Mouse (Mus musculus) brown adipose tissue, adult 24 weeks (tissue): ENCODE data around the gene Fam102a. TPM values are rescaled to one million over a fixed set of nuclear protein-coding genes. Genes with fewer than 3 reads are reported as not detected.
A peak's percentile ranks its signal among the peaks of the same experiment; 100 is the strongest.
"Not testable (repeated sequence)": the region's sequence is repeated elsewhere in the genome, so short reads cannot be mapped to it uniquely, and the experiment has no call there.

Source experiments
- H3K27ac ChIP-seq: fragments of 200-500 bp; replicated peaks from 2 replicates; pipeline ENCODE4 v1.5.1; 2012; ENCODE audit warnings: low read depth, mild to moderate bottlenecking, low read length
- H3K4me1 ChIP-seq: fragments of 200-500 bp; 2 replicates; pipeline ENCODE4 v1.6.1; 2012; ENCODE audit warnings: low read length, mixed read lengths; ENCODE audit not compliant: control insufficient read depth, insufficient read depth, insufficient read length
- H3K4me3 ChIP-seq: fragments of 200-500 bp; 2 replicates; pipeline ENCODE4 v1.5.1; 2012; ENCODE audit warnings: low read depth, mild to moderate bottlenecking, low read length, moderate library complexity; ENCODE audit not compliant: insufficient read depth
- polyA plus RNA-seq: library from polyadenylated mRNA; stranded (reverse); fragments of >200 nt; gene quantifications from 2 replicates; pipeline ENCODE4 v1.2.4, GENCODE M21; 2012; ENCODE audit not compliant: missing spikeins, insufficient read depth, insufficient read length

The Fam102a gene
- 6.3 and 15.4 TPM in 2 replicates for polyA plus RNA-seq

DNA sequence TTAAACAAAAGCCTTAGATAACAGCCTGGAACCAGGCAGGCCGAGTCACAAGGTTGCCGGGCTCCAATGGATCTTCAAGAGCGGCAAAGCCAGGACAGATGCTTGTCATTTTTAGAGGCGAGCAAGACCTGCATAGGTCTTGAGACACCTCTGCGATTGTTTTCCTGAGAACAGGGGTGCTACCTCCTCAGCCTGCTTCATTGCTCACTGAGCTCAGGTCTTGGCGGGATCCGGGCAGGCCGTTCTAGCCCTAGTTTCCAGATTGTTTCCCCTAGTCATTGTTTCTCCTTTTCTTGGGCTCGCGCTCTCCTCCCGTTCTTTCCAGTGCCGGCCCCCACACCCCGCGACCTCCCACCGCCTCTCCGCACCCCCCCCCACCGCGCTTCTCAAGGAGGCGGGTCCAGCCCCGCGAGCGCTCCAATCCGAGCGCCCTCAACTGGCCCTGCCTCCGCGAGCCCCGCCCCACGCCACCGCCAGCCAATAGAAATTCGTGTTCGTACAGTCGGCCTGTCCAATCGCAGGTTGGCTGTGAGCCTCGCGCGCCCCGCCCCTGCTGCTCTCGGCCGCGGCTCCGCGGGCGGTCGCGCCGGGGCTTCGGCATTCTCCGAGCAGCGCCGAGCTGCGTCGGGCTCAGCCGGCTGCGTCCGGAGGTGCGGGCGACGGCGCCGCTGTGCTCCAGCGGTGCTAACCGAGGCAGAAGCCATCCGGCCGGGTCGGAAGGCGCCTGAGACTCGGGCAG, at the start of gene Fam102a:
Gene Fam102a (plus strand): TSS at position 600 of the 739 bp plus-strand sequence.
- peak within 1 kb of the TSS; percentile 87 for H3K4me3 ChIP-seq
- peak within 1 kb of the TSS; percentile 75 for H3K27ac ChIP-seq
- peaks cover 28% of the 10 kb centered on the region for H3K4me1 ChIP-seq

DNA sequence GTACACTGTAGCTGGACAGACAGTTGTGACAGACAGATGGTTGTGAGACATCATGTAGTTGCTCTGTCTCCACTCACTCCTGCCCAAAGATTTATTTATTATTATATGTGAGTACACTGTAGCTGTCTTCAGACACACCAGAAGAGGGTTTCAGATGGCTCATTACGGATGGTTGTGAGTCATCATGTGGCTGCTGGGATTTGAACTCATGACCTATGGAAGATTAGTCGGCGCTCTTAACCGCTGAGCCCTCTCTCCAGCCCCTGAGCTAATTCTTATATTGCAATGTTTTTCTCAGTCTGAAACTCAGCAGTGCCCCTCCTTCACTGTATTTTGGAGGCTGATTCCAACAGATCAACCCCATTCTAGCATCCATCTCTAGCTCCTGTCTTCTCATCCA, 49.4 kb upstream of the Fam102a start:
- Histone ChIP-seq H3K4me1 (no peaks in the 10 kb centered on the region), H3K27ac (no peak overlapping the region), H3K4me3 (no peak overlapping the region)

DNA sequence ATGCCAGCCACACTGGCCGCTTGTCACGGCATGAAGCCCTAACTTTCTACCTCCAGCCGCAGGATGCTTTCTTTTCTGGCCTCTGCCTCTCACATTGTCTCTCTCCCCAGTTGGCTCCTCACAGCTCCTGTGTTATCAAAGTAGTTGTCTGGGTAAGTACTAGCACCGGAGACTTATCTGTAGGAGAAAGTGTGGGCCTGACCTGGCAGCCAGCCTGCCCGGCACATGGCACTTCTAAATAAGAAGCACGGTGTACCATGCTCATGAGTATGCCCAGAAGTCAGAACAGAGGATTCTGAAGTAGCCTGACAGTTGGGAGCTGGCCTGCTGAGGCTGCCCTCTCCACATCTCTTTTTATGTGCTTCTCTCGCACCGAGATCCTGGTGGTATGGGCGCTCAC, 49.0 kb upstream of the Fam102a start:
- H3K4me1 ChIP-seq: no peaks in the 10 kb centered on the region
- no peak overlapping the region for H3K27ac ChIP-seq
- H3K4me3 ChIP-seq: no peak overlapping the region

DNA sequence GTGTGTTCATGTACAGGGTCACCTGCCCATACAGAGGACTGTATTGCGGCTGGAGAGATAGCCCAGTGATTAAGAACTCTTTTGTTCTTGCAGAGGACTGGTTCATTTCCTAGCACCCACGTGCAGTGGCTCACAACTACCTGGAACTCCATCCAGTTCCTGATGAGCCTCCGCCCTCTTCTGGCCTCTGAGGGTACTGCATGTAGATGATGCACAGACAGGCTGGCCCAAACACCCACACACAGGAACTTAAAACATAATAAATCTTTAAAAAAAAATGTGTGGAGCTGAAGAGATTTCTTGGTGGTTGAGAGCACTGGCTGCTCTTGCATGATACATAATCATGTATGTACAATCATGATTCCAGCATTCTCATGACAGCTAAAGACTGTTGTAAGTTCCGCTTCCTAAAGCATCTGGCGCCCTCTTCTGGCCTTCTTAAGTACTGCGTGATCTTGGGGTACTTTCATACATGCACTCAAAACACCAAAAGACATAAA, 48.0 kb upstream of the Fam102a start:
- Histone ChIP-seq H3K4me3 (no peak overlapping the region), H3K4me1 (no peaks in the 10 kb centered on the region), H3K27ac (no peak overlapping the region)

DNA sequence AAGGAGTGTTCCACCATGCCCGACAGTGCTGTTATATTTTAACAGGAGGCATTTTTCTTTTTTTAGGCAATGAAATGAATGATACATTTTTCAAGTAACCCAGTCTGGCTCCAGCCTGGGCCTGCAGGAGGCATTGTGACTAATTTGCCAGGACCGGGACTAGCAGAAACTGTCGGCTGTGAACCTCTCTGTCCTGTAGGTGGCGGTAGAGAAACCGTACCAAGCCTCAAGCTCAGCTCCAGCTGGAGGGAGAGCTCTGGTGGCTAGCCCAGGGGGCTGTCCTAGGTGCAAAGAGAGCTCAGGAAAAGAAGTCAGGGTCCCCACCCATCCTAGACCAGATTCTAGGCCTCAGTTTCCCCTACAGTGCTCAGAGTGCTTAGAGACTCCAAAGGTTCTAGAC, 46.5 kb upstream of the Fam102a start:
- Histone ChIP-seq H3K4me1 (no peaks in the 10 kb centered on the region; the same call in 1 of the 2 replicates), H3K27ac (no peak overlapping the region), H3K4me3 (no peak overlapping the region)

DNA sequence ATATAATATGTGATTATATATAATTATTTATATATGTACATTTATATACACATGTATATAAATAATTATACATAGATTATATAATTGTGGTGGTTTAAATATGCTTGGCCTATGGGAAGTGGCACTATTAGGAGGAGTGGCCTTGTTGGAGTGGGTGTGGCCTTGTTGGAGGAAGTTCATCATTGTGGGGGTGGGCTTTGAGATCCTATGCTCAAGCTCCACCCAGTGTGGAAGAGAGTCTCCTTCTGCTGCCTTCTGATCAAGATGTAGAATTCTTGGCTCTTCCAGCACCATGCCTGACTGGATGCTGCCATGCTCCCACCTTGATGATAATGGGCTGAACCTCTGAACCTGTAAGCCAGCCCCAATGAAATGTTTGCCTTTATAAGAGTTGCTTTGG, 44.4 kb upstream of the Fam102a start:
- H3K27ac ChIP-seq, H3K4me1 ChIP-seq, H3K4me3 ChIP-seq: not testable (repeated sequence)

DNA sequence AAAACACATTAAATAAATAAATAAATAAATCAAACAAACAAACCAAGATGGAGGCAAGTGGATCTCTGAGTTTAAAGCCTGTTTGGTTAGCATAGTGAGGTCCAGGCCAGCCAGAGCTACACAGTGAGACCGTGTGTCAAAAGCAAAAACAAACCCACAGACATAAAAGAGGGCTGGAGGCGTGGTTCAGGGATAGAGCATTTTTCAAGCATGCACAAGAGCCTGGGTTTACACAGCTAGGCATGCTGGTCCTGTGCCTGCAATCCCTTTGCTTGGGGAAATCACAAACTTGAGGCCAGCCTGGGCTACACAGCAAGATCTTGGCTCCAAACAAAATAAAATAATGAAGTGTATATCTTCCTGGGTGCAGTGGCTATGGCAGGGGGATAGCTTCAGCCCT, 42.5 kb upstream of the Fam102a start:
- Histone ChIP-seq H3K27ac (no peak overlapping the region), H3K4me1 (peaks cover 9% of the 10 kb centered on the region), H3K4me3 (no peak overlapping the region)

DNA sequence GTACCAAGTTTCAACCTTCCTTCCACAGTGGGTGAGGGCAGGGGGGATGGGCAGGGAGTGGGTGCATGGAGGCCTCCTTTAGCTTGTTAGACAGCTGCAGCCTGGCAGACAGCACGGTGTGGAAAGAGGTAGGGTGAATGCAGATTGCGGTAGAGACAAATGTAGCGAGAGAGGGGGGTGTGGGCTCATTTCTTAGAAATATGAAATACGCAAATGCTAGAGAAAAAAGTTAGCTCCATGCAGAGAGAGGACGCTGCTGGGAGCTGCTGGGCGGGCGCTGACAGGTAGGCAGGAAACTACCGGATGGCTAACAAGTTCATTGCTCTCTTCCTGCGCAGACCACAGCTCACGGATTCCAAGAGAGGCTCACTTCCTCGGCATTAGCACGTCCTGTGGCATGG, 41.8 kb upstream of the Fam102a start:
- Histone ChIP-seq H3K4me1 (peaks cover 9% of the 10 kb centered on the region), H3K4me3 (no peak overlapping the region), H3K27ac (no peak overlapping the region)

DNA sequence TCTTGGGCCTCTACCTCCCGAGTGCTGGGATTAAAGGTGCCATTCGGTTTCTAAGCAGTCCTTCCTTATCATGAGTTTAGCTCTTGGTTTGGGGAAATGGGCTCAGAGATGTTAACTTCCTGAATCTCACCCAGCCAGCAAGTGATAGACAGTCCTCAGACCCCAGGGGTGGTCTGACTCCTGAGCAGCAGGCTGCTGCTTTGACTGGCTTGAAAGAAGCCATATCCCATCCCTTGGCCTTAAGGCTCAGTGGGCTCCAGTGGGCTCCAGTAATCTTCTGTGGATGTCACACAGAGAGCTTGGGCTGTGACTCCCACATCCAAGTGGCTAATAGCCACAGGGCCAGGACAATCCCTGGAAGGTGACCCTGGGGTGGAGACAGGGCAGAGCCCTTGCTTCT, 40.6 kb upstream of the Fam102a start:
- H3K27ac ChIP-seq: peak overlapping the region; percentile 60
- peaks cover 9% of the 10 kb centered on the region for H3K4me1 ChIP-seq
- no peak overlapping the region for H3K4me3 ChIP-seq

DNA sequence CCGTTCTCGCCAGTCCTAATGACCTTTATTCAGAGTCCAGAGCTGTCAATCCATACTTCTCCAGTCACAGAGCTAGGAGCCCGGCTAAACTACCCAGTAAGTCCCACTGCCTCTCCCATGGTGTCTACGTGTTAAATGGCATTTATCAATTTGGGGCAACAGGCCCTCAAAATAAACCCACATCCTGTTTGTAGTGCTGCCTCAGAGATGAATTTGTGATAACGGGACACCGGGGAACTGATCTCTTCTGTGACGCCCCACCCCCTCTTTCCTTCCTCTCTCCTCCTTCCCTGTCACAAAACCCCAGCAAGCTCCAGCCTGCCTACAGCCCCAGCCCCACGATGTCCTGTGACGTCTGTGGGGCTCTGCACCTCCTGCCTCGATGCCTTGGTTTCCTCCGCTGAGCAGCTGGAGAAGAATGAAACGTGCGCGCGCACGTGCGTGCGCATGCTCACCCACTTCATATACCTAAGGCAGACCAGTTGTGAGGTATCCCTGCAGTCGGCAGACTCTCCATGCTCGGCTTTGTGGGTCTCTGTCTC, 39.9 kb upstream of the Fam102a start:
- H3K27ac ChIP-seq: peak overlapping the region; percentile 60
- H3K4me1 ChIP-seq: peaks cover 9% of the 10 kb centered on the region
- peak overlapping the region; percentile 22; the same call in 1 of the 2 replicates for H3K4me3 ChIP-seq

DNA sequence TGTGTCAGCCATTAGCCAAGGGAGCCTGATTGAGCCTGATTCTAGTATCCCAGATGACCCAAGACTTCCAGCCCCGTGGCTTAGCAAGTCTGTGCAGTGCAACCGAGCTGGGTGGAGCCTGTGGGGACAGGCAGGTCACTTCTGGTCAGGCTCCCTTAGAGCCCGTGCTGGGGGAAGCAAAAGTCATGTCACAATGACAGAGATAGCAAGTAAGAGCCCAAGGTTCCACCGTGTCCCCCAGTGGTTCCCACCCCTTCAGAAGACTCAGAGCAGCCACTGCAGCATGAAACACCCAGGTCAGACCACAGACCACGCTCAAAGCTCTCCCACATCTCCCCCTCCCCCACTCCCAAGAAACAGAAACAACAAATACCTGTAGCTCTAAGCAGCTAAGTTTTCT, 38.9 kb upstream of the Fam102a start:
- Histone ChIP-seq H3K4me1 (peaks cover 9% of the 10 kb centered on the region), H3K4me3 (no peak overlapping the region), H3K27ac (no peak overlapping the region)

DNA sequence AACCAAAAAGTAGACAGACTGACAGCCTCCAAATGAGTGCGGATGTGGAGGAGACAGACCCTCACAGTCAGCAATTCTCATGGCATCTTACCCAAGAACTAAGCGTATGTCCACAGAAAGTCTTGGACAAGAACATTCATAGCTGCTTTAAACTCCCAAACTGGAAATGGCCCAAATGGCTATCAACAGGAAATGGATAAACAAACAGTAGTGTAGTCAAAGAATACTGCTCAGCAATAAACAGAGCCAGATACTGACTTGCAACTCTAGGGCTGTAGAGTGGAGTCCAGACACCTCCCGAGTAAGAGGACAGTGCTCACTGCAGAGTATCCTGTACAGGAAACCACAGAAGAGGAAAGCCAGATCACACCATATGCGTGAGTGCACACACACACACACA, 35.8 kb upstream of the Fam102a start:
- no peak overlapping the region for H3K27ac ChIP-seq
- H3K4me3 ChIP-seq: no peak overlapping the region
- H3K4me1 ChIP-seq: peaks cover 9% of the 10 kb centered on the region

DNA sequence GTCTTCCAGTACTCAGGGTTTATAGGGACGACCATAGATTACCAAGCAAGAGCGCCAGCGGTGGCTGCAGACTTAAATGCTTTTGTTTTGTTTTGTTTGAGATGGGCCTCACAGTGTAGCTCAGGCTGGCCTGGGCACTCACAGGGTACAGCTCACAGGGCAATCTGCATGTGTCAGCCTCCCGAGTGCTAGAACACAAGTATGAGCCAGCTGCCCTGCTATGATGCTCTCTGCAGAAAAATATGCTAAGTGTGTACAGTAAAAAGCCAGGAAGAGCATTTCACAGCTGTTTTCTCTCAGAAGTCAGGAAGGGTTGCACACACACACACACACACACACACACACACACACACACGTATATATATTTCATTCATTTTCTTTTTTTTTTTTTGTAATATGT, 34.7 kb upstream of the Fam102a start:
- H3K27ac ChIP-seq: no peak overlapping the region
- H3K4me1 ChIP-seq: peaks cover 3% of the 10 kb centered on the region; the same call in 1 of the 2 replicates
- no peak overlapping the region for H3K4me3 ChIP-seq

DNA sequence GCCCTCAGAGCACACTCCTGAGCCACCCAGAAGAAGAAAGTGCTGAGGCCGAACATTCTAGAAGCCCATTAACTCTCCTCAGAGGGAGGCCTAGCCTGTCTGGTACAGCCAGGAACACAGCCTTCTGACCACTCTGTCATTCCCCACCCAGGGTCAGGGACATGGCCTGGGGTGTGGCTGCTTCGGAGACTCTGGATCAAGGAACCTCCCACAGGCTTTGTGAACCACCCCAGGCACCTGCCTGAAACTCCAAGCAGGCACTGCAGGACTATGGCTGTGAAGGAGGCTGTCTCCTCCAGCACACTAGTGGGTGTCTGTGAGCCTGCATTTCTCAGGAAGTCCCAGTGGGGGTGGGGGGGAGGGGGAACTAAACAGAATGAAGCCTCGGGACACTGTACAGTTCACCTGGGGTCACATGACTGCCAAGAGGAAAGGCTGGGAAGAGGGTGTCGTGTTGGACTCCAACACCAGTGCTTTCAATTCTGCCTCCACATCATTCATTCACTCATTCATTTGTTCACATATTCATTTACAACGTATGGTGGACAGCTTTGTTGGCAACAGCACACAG, 33.3 kb upstream of the Fam102a start:
- no peak overlapping the region for H3K27ac ChIP-seq
- H3K4me3 ChIP-seq: no peak overlapping the region
- peaks cover 2% of the 10 kb centered on the region; the same call in 1 of the 2 replicates for H3K4me1 ChIP-seq

DNA sequence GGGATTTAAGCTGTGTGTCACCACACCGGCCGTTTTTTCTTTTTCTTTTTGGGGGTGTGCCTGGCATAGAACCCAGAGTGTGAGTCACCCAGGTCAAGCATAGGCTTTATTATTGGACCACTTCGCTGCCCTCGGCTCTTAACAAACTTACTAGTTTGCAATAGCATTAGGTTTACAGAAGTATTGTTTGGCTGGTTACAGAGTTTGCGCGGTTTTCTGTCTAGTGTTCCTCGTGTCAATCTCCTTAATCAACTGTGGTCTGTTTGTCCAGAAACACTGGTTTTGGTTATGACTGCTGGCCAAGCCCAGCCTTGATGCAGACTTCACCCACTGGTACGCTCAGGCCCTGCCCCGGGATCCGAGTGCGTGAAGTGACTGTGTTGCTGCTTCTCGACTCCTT, 32.3 kb upstream of the Fam102a start:
- H3K4me3 ChIP-seq: no peak overlapping the region
- peaks cover 9% of the 10 kb centered on the region; the same call in 1 of the 2 replicates for H3K4me1 ChIP-seq
- H3K27ac ChIP-seq: no peak overlapping the region
